In genomic region chrX:7473814-7474213, GRCm38 (mm10) we compare ENCODE assay signal across 9 mouse cellular contexts.
DNase-seq lines count a peak whose midpoint lies in the region; ATAC-seq lines count a peak whose summit lies in the region.
"Had no signal": no experiment of that assay in that cellular context is flagged by ENCODE, and none has a peak within 500 bp of the region (broad histone marks: within the 10 kb centered on the region; RNA-seq: fewer than 3 reads in every experiment).

No protein-coding gene starts in this region.

- no peak overlapping the region for H3K27ac ChIP-seq in liver, embryonic 12.5 days
- H3K27ac ChIP-seq: midbrain, embryonic 12.5 days had no signal

- no peaks in the 10 kb centered on the region for H3K27me3 ChIP-seq in liver, embryonic 12.5 days (replicated peaks)
- H3K27me3 ChIP-seq: midbrain, embryonic 12.5 days had no signal

- no peak for ATAC-seq in liver, embryonic 12.5 days

- no peak overlapping the region for H3K9ac ChIP-seq in liver, embryonic 12.5 days
- H3K9ac ChIP-seq: midbrain, embryonic 12.5 days had no signal

- H3K36me3 ChIP-seq in liver, embryonic 12.5 days = no peaks in the 10 kb centered on the region
- H3K36me3 ChIP-seq: midbrain, embryonic 12.5 days had no signal

- no peaks in the 10 kb centered on the region for H3K9me3 ChIP-seq in liver, embryonic 12.5 days (replicated peaks)
- H3K9me3 ChIP-seq: midbrain, embryonic 12.5 days had no signal

- peak; percentile 10 for DNase-seq in liver
- DNase-seq in adipocyte (ENCODE audit: low spot score) = peak; percentile 55
- peak; percentile 14 for DNase-seq in embryo, embryonic 9.5 days (ENCODE audit: extremely low spot score)
- DNase-seq in kidney, postnatal 36 days = peak; percentile 18 to 44
- peak; percentile 19 for DNase-seq in lung, postnatal 14 days
- peak; percentile 9 to 18 for DNase-seq in right cerebral cortex, postnatal 36 days (ENCODE audit: low spot score in 2 of 2)
- DNase-seq in urinary bladder, adult 18-20 months (ENCODE audit: low spot score in 2 of 2) = no peak

- H3K4me3 ChIP-seq in liver, embryonic 12.5 days = no peak overlapping the region
- H3K4me3 ChIP-seq: midbrain, embryonic 12.5 days had no signal

- 29% methylated on average over 2 of the region's 2 CpGs for WGBS in liver, embryonic 12.5 days (ENCODE audit: insufficient replicate concordance)

- H3K4me2 ChIP-seq in liver, embryonic 12.5 days = no peak overlapping the region
- H3K4me2 ChIP-seq: midbrain, embryonic 12.5 days had no signal

- no peaks in the 10 kb centered on the region for H3K4me1 ChIP-seq in liver, embryonic 12.5 days
- H3K4me1 ChIP-seq: midbrain, embryonic 12.5 days had no signal

Comparison
In these comparisons a context has a peak if more than half of its experiments do, and no peak if none do; other contexts are left out.
1. DNase-seq: peak in liver (single experiment), adipocyte (single experiment), embryo, embryonic 9.5 days (single experiment), kidney, postnatal 36 days (2 of 2), lung, postnatal 14 days (single experiment) and right cerebral cortex, postnatal 36 days (2 of 2); none in urinary bladder, adult 18-20 months (0 of 2).